Mouse (Mus musculus) embryonic stem cell, embryonic (primary cell): ENCODE measurements around the gene Arhgap23.

Experiments
- CTCF ChIA-PET, 4 experiments: fragments of 300-600 bp in 2 of 4; fragments of 350-600 bp in 2 of 4; sonication (Branson Sonifier 250); formaldehyde crosslinking; loops; one replicate each; lab custom pipeline; 2022; ENCODE audit warnings: inconsistent platforms in 2 of 4; lab: Charles Lee
- POLR2A ChIA-PET, 4 experiments: fragments of 300-600 bp in 2 of 4; fragments of 350-600 bp in 2 of 4; sonication (Branson Sonifier 250); formaldehyde crosslinking; loops; one replicate each; lab custom pipeline; 2022; ENCODE audit warnings: antibody characterized with exemption in 4 of 4, inconsistent platforms in 1 of 4; lab: Charles Lee

The Arhgap23 gene

GRCm38 (mm10) chr11:97509715-97510485 lies 94.6 kb downstream of the Arhgap23 start:
- CTCF ChIA-PET: interaction anchor here in 2 of 4 experiments (0.5 to 1.0 kb wide), 4 partner anchors 20 to 590 kb away, joined by 3 to 4 read pairs (median 3); no protein-coding TSS in a partner anchor
- POLR2A ChIA-PET: interaction anchor here (0.5 to 1.3 kb wide), 5 partner anchors 11 to 27 kb away, joined by 3 read pairs; no protein-coding TSS in a partner anchor

DNA sequence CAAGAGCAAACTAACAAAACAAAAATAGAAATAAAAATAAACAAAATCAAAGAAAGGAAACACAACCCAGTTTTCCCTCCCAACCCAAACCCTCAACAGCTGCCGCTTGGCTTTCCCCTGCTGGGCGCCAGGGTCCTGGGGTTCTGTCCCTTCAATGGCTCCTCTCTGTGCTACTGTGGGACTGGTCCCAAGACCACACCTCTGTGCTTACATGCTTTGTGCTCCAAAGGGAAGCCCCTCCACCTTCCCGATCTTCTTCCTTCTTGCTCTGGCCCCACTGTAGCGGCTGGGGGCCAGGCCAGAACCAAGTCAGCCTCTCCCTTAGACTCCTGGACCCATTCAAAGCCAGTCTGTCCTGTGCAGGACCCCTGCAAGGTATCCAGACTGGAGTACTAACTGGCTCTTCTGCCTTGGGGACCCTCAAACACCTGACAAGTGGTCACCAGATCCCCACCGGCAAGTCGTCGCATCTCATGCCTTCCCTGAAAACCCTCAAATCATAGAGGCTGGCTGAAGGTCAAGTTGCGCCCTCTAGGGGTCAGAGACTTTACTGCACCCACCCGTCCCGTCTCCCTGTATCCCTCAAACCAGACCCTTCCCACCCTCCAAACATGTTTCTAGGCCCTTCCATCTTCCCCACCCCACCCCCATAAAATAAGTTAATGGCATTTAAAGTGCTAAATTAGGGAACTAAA lies 95.8 kb downstream of the Arhgap23 start:
- ChIA-PET CTCF (interaction anchor here in 2 of 4 experiments (0.8 to 2.9 kb wide), 4 partner anchors 21 to 180 kb away, joined by 3 to 14 read pairs (median 3); no protein-coding TSS in a partner anchor), POLR2A (interaction anchor here in 2 of 4 experiments (0.7 to 1.4 kb wide), 5 partner anchors 12 to 364 kb away, joined by 3 to 4 read pairs (median 3); partner anchors contain the start of gene Epop (in 1 of the 2))

DNA sequence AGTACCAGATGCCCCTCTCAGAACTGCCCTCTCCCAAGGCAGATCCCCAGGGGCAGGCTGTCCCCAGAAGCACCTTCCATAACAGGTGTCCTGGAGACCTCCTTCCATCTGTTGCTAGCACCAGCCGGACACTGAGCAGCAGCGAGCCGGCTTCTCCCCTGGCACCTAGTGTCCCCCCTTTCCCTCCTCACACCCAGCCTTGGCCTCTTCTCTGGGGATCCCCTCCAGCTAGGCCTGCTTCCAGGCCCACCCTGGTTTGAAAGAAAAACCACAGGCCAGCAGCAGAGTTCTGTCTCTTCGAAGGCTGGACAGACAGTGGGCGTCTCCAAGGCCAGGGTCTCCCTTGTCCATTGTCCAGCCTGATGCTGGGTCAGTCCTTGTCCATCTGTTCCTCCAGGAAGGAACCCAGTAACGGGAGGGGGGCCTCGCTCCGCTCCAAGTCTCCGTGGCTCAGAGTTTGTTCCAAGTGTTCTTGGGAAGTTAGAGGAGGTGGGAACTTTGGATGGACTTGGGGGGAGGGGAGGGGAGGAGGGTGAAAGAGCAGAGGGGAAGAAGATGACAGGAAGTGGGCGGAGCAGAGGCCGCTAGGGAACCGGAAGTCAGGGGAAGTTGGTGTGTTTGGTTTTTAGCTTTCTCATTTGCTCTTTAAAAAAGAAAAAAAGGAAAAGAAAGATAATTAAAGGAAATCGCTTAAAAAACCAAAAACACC lies 96.5 kb downstream of the Arhgap23 start:
- CTCF ChIA-PET: interaction anchor here in 3 of 4 experiments (0.5 to 2.9 kb wide), 10 partner anchors 11 to 1570 kb away, joined by 3 to 14 read pairs (median 4); no protein-coding TSS in a partner anchor
- POLR2A ChIA-PET: interaction anchor here (0.6 to 2.4 kb wide), 22 partner anchors 9 to 515 kb away, joined by 3 to 14 read pairs (median 4); partner anchors contain the start of genes 4933428G20Rik (in 1 of the 4), Epop (in 1 of the 4), Mllt6 (in 1 of the 4) and Srcin1 (in 1 of the 4)

DNA sequence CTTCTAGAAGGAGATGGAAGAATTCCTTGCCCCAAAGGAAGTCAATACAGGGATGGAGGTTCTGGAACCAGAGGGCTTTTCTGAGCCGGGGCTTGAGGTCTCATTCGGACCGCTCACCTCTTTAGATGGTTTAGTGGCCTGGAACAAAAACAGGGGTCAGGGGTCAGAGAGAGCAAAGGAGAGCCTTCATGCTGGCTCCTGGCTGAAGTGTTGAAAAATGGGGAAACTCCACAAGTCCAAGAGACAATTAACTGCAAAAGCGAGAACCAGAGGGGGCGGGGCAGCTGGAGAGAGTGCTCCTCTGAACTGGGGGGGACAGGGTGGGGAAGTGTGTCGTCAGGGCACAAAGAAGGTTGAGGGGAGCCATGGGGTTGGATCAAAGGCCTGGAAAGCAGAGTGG lies 97.2 kb downstream of the Arhgap23 start:
- CTCF ChIA-PET: interaction anchor here in 3 of 4 experiments (0.6 to 2.9 kb wide), 12 partner anchors 12 to 486 kb away, joined by 3 to 14 read pairs (median 4); partner anchors contain the start of gene Srcin1 (in 2 of the 3)
- POLR2A ChIA-PET: interaction anchor here in 3 of 4 experiments (0.6 to 2.4 kb wide), 31 partner anchors 8 to 150 kb away, joined by 3 to 14 read pairs (median 4); partner anchors contain the start of genes Arhgap23 (in 2 of the 3), 4933428G20Rik (in 1 of the 3), Epop (in 1 of the 3) and Mllt6 (in 1 of the 3)

DNA sequence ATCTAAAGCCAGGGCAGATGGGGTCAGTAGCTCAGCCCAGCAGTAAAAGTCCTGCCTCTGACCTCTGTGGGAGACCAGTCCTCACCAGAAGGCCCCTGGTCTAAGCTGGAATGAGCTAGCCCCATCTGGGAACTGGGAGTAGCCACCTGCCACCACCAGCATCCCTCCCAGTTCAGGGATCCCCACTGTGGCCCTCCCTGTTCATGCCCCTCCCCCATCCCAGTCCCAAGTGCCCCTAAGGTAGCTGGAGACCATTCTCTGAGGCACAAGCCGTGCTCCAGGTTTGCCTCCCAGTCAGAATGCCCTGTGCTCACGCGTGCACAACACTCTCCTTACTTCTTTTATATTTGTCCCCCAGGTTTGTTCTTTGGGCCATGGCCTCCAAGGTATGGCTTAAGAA lies 97.7 kb downstream of the Arhgap23 start:
- ChIA-PET POLR2A (interaction anchor here (0.6 to 2.4 kb wide), 26 partner anchors 10 to 114 kb away, joined by 3 to 14 read pairs (median 4); partner anchors contain the start of genes Arhgap23 (in 2 of the 4), 4933428G20Rik (in 1 of the 4) and Srcin1 (in 1 of the 4)), CTCF (interaction anchor here in 3 of 4 experiments (0.6 to 2.9 kb wide), 13 partner anchors 18 to 486 kb away, joined by 3 to 14 read pairs (median 4); partner anchors contain the start of genes Srcin1 (in 2 of the 3), Lrrc46 (in 1 of the 3) and Mrpl10 (in 1 of the 3))

GRCm38 (mm10) chr11:97520541-97520940 lies 105.2 kb downstream of the Arhgap23 start:
- POLR2A ChIA-PET: interaction anchor here in 3 of 4 experiments (0.6 to 5.7 kb wide), 14 partner anchors 8 to 183 kb away, joined by 3 to 42 read pairs (median 3); partner anchors contain the start of gene Psmb3 (in 1 of the 3)
- CTCF ChIA-PET: interaction anchor here (0.6 to 5.3 kb wide), 6 partner anchors 11 to 122 kb away, joined by 3 to 30 read pairs (median 6); no protein-coding TSS in a partner anchor

- POLR2A ChIA-PET: interaction anchor here (0.6 to 5.7 kb wide), 17 partner anchors 9 to 182 kb away, joined by 3 to 42 read pairs (median 5); partner anchors contain the start of gene Psmb3 (in 1 of the 4)
- CTCF ChIA-PET: interaction anchor here (0.5 to 5.3 kb wide), 6 partner anchors 10 to 161 kb away, joined by 3 to 30 read pairs (median 9); no protein-coding TSS in a partner anchor
Measured at GRCm38 (mm10) chr11:97521741-97522474, 106.6 kb downstream of the Arhgap23 start.

DNA sequence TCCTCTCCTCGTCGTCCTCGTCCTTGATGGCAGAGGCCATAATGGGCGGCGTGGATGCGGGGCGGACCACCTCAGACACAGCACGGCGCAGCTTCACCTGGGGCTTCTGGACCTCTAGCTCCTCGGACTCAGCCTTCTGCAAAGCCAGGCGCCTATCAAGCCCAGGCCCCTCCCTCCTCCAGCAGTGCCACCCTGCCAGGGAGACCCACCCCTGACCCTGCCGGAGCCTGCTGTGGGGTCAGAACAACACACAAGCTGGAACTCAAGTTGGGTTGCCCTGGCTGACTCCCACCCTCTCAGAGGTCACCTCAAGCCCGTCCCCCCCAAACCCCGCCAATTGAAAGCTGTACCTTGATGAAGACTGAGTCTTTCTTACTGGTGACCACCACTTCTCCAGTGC lies 107.8 kb downstream of the Arhgap23 start:
- ChIA-PET CTCF (interaction anchor here (0.6 to 5.3 kb wide), 8 partner anchors 8 to 1696 kb away, joined by 3 to 30 read pairs (median 6); partner anchors contain the start of gene Srcin1 (in 1 of the 4)), POLR2A (interaction anchor here in 3 of 4 experiments (0.5 to 5.7 kb wide), 25 partner anchors 8 to 274 kb away, joined by 3 to 42 read pairs (median 4); no protein-coding TSS in a partner anchor)

DNA sequence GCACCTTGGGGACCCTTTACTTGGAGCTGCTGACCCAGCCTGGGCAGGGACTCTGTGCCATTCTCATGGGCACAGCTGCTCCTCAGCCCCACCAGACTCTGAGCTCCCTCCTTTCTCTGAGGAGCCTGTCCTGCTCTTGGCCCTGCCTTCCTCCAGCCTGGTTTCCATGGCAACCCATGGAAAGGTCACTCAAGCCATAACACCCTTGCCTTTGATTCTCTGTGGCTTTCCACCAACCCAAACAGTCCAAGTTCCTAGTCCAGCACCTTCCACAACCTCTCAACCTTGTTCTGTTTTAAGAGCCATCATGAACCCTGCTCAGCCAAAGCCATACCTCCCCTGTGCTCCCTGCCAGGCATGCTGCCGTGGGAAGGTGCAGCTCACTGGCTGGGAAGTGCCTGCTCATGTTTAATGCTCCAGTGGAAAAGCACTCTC lies 108.5 kb downstream of the Arhgap23 start:
- ChIA-PET CTCF (interaction anchor here in 2 of 4 experiments (1.1 to 4.3 kb wide), 4 partner anchors 8 to 52 kb away, joined by 3 to 22 read pairs (median 9); partner anchors contain the start of gene Srcin1 (in 1 of the 2)), POLR2A (interaction anchor here in 3 of 4 experiments (0.5 to 5.7 kb wide), 17 partner anchors 7 to 273 kb away, joined by 3 to 42 read pairs (median 4); no protein-coding TSS in a partner anchor)

- ChIA-PET POLR2A (interaction anchor here (0.5 to 5.7 kb wide), 10 partner anchors 7 to 109 kb away, joined by 3 to 42 read pairs (median 6); partner anchors contain the start of gene Arhgap23 (in 1 of the 4)), CTCF (interaction anchor here in 3 of 4 experiments (0.6 to 4.3 kb wide), 3 partner anchors 7 to 45 kb away, joined by 3 to 22 read pairs (median 12); no protein-coding TSS in a partner anchor)
Measured at GRCm38 (mm10) chr11:97524306-97524705, 109.0 kb downstream of the Arhgap23 start.

GRCm38 (mm10) chr11:97525313-97525712 lies 110.0 kb downstream of the Arhgap23 start:
- POLR2A ChIA-PET: interaction anchor here in 3 of 4 experiments (1.0 to 1.5 kb wide), 5 partner anchors 12 to 110 kb away, joined by 3 to 7 read pairs (median 4); partner anchors contain the start of gene Arhgap23 (in 1 of the 3)
- CTCF ChIA-PET: interaction anchor here (0.6 to 1.1 kb wide), 7 partner anchors 12 to 788 kb away, joined by 3 to 7 read pairs (median 4); no protein-coding TSS in a partner anchor

DNA sequence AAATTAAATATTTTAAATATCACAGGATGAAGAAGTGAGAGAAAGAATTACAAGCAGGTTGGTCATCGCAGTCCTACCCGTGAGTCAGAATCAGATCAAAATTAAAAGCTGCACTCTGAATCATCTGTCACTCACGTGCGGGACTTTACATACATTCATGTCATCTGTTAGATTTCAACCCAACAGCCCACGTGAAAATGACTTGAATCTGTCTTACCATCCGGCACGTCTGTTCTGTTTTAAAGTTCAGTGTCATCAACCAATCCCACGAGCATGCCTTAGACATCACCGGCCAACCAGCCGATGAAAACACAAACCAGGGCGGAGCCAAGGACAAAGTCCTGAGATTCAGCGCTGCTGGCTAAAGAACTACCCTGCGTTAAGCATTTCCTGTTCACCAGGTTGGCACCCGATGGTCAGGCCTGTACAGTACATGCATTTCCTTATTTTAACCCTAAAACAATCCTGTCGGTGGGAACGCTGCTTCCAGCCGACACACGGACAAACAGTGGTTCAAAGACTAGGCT lies 113.0 kb downstream of the Arhgap23 start:
- CTCF ChIA-PET: interaction anchor here in 1 of 4 experiments (1.3 kb wide), 1 partner anchor 54 kb away, joined by 5 read pairs; no protein-coding TSS in a partner anchor
- POLR2A ChIA-PET: interaction anchor here in 1 of 4 experiments (0.7 to 3.0 kb wide), 8 partner anchors 9 to 176 kb away, joined by 3 to 14 read pairs (median 4); no protein-coding TSS in a partner anchor

DNA sequence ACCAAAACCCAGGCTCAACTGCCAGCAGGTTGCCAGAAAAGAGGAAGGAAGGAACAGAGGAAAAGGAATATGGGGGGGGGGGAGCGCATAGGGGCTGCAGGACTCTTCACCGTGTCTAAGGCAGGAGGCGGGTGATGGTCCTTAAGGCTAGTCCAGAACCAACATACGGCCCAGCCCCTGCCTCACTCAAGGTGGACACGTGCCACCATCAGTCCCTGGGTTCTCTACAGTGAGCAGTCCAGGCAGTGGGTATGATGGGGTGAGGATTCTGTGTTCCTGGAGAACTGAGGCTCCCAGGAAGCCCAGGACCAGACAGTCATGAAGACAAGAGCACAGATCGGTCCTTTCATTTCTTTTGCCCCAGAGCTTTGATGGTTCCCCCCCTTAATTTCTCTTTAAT lies 114.7 kb downstream of the Arhgap23 start:
- POLR2A ChIA-PET: interaction anchor here in 3 of 4 experiments (0.7 to 4.5 kb wide), 11 partner anchors 9 to 97 kb away, joined by 3 to 42 read pairs (median 5); no protein-coding TSS in a partner anchor
- CTCF ChIA-PET: interaction anchor here in 3 of 4 experiments (0.6 to 3.9 kb wide), 3 partner anchors 29 to 237 kb away, joined by 4 to 41 read pairs (median 6); no protein-coding TSS in a partner anchor

- ChIA-PET POLR2A (interaction anchor here in 3 of 4 experiments (0.6 to 4.5 kb wide), 57 partner anchors 8 to 215 kb away, joined by 3 to 42 read pairs (median 4); partner anchors contain the start of genes Epop (in 2 of the 3), Srcin1 (in 2 of the 3), Mllt6 (in 1 of the 3) and Mrpl45 (in 1 of the 3)), CTCF (interaction anchor here (0.5 to 3.9 kb wide), 107 partner anchors 8 to 841 kb away, joined by 3 to 41 read pairs (median 5); partner anchors contain the start of genes Srcin1 (in 4 of the 4), 4933428G20Rik (in 1 of the 4), Arhgap23 (in 1 of the 4) and Epop (in 1 of the 4))
Measured at GRCm38 (mm10) chr11:97530961-97531360, 115.6 kb downstream of the Arhgap23 start.
